Mouse (Mus musculus): Measurements from ENCODE around the gene Lcn9.

Lcn9 gene

GRCm38 (mm10) chr2:25852626-25853025, 29.7 kb downstream of the Lcn9 start:
- peak; percentile 22 to 31 for DNase-seq

DNA sequence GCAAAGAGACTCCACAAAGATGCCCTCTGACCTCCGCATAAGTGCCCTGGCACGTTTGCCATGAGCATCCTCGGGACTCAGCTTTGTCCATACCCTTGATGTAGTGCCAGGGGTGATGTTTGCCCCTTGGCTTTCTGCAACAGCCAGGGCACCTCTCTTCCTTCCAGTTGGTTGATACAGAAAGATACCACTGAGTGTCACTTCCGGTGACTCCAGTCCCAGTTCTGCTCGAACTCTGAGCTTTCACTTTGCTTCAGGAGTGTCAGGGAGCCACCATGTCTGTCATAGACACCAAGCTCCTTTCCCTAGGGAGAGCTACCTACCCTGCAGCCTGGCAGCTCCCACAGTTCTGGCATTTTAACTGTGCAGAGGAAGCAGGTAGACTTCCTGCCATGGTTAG, 31.0 kb downstream of the Lcn9 start:
- DNase-seq, result no peak

- DNase-seq, result no peak
These were observed 36.9 kb downstream of the Lcn9 start for GRCm38 (mm10) chr2:25859891-25860290.

GRCm38 (mm10) chr2:25862038-25862437, 39.1 kb downstream of the Lcn9 start:
- DNase-seq, result peak in 1 of 2 experiments; percentile 25

- peak in 1 of 2 experiments; percentile 30 for DNase-seq
These were observed 39.8 kb downstream of the Lcn9 start for GRCm38 (mm10) chr2:25862696-25863270.

- DNase-seq, result peak; percentile 63 to 67
These were observed 40.6 kb downstream of the Lcn9 start, which contains the start of gene Kcnt1 for GRCm38 (mm10) chr2:25863337-25864131. Gene Kcnt1 (plus strand): TSS chr2:25863734.

- peak; percentile 25 to 36 for DNase-seq
These were observed 41.3 kb downstream of the Lcn9 start for GRCm38 (mm10) chr2:25864230-25864629.

- DNase-seq, result peak; percentile 34 to 39
These were observed 42.5 kb downstream of the Lcn9 start for GRCm38 (mm10) chr2:25865412-25865811.

- no peak for DNase-seq
These were observed 43.7 kb downstream of the Lcn9 start for GRCm38 (mm10) chr2:25866656-25867055.

Measured in cerebellum, postnatal 36 days (tissue).